Comparison of ENCODE assay signal across 16 mouse cellular contexts in the genomic region with DNA sequence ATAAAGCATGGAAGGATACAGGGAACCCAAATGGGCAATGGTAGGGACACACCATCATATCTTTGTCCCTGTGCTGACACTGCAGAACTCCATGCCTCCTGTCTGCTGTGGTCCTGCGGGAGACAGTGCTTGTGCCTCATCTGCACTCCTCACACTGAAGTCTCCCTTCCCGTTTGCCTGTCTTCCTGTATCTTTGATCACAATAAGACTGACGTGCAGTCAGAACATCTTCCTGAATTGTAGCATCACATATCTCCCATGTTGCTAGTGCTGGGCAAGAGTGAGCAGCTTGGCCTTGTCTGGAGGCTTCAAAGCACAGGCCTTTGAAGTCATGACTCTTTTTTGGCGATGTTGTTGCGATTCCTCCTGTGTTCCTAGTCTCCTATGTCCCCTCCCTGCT.
DNase-seq lines count a peak whose midpoint lies in the region; ATAC-seq and TF ChIP-seq lines count a peak whose summit lies in the region.
"Had no signal": no experiment of that assay in that cellular context is flagged by ENCODE, and none has a peak within 500 bp of the region (broad histone marks: within the 10 kb centered on the region; RNA-seq: fewer than 3 reads in every experiment).

No protein-coding gene starts in this region.

- H3K27ac ChIP-seq in left cerebral cortex, adult 2 months, result peak overlapping the region; percentile 77
- peak overlapping the region; percentile 81 for H3K27ac ChIP-seq in forebrain, embryonic 15.5 days (replicated peaks)
- H3K27ac ChIP-seq in hindbrain, embryonic 16.5 days (ENCODE audit: low read depth, low read length), result peak overlapping the region; percentile 52; the same call in 1 of the 2 replicates
- peak overlapping the region; percentile 70 for H3K27ac ChIP-seq in neural tube, embryonic 15.5 days (replicated peaks)
- no peak overlapping the region for H3K27ac ChIP-seq in liver, embryonic 12.5 days
- H3K27ac ChIP-seq: embryonic facial prominence, embryonic 15.5 days; stomach, postnatal 0 days had no signal

- H3K4me2 ChIP-seq in forebrain, embryonic 15.5 days (replicated peaks), result no peak overlapping the region
- H3K4me2 ChIP-seq in hindbrain, embryonic 16.5 days (ENCODE audit: low read length), result no peak overlapping the region
- H3K4me2 ChIP-seq in neural tube, embryonic 15.5 days, result no peak overlapping the region
- no peak overlapping the region for H3K4me2 ChIP-seq in liver, embryonic 12.5 days
- H3K4me2 ChIP-seq: heart, embryonic 11.5 days; liver, embryonic 11.5 days had no signal

- intact Hi-C loops in left cerebral cortex, adult 2 months (cut with DNase I), result no loop called here

- no peak overlapping the region for H3K9ac ChIP-seq in forebrain, embryonic 15.5 days (replicated peaks)
- H3K9ac ChIP-seq in hindbrain, embryonic 16.5 days (ENCODE audit: low read depth, low read length), result no peak overlapping the region
- no peak overlapping the region for H3K9ac ChIP-seq in neural tube, embryonic 15.5 days (replicated peaks)
- H3K9ac ChIP-seq in liver, embryonic 12.5 days, result no peak overlapping the region
- H3K9ac ChIP-seq: embryonic facial prominence, embryonic 15.5 days had no signal

- no peak for TF ChIP-seq CTCF in left cerebral cortex, adult 2 months (IDR thresholded peaks at IDR 0.05)

- no peak overlapping the region for H3K4me3 ChIP-seq in left cerebral cortex, adult 2 months
- H3K4me3 ChIP-seq in forebrain, embryonic 15.5 days, result no peak overlapping the region
- H3K4me3 ChIP-seq in hindbrain, embryonic 16.5 days (ENCODE audit: low read length), result no peak overlapping the region
- H3K4me3 ChIP-seq in neural tube, embryonic 15.5 days (replicated peaks), result no peak overlapping the region
- no peak overlapping the region for H3K4me3 ChIP-seq in liver, embryonic 12.5 days
- H3K4me3 ChIP-seq: embryonic facial prominence, embryonic 15.5 days had no signal

- H3K36me3 ChIP-seq in forebrain, embryonic 15.5 days, result no peaks in the 10 kb centered on the region
- H3K36me3 ChIP-seq in hindbrain, embryonic 16.5 days (ENCODE audit: control insufficient read depth, insufficient read depth, low read length), result no peaks in the 10 kb centered on the region
- H3K36me3 ChIP-seq in neural tube, embryonic 15.5 days, result no peaks in the 10 kb centered on the region
- H3K36me3 ChIP-seq in liver, embryonic 12.5 days, result no peaks in the 10 kb centered on the region
- H3K36me3 ChIP-seq: embryonic facial prominence, embryonic 15.5 days; G1E had no signal

- peaks cover 40% of the 10 kb centered on the region for H3K4me1 ChIP-seq in forebrain, embryonic 15.5 days
- H3K4me1 ChIP-seq in hindbrain, embryonic 16.5 days (ENCODE audit: control insufficient read depth, insufficient read depth, low read depth, low read length), result peaks cover 26% of the 10 kb centered on the region
- peaks cover 72% of the 10 kb centered on the region for H3K4me1 ChIP-seq in neural tube, embryonic 15.5 days
- H3K4me1 ChIP-seq in liver, embryonic 12.5 days, result no peaks in the 10 kb centered on the region

- no peak for DNase-seq in left cerebral cortex, adult 2 months (ENCODE audit: extremely low spot score in 1 of 2, low spot score in 2 of 2)
- DNase-seq in left cerebral cortex, adult 8-10 months (ENCODE audit: low spot score in 2 of 2), result no peak
- no peak for DNase-seq in right cerebral cortex, postnatal 10 days (ENCODE audit: low spot score in 2 of 2)
- DNase-seq: gastrocnemius, postnatal 36 days; heart, postnatal 36 days; kidney, postnatal 10 days had no signal

- WGBS in forebrain, embryonic 15.5 days, result 69% methylated on average over 5 of the region's 5 CpGs
- 63% methylated on average over 5 of the region's 5 CpGs for WGBS in hindbrain, embryonic 16.5 days
- 55% methylated on average over 5 of the region's 5 CpGs for WGBS in neural tube, embryonic 15.5 days
- WGBS in liver, embryonic 12.5 days (ENCODE audit: insufficient replicate concordance), result 60% methylated on average over 5 of the region's 5 CpGs

- H3K27me3 ChIP-seq in forebrain, embryonic 15.5 days, result no peaks in the 10 kb centered on the region
- no peaks in the 10 kb centered on the region for H3K27me3 ChIP-seq in hindbrain, embryonic 16.5 days (replicated peaks; ENCODE audit: control insufficient read depth, insufficient read depth, low read length)
- no peaks in the 10 kb centered on the region for H3K27me3 ChIP-seq in neural tube, embryonic 15.5 days (replicated peaks)
- H3K27me3 ChIP-seq in liver, embryonic 12.5 days (replicated peaks), result no peaks in the 10 kb centered on the region
- H3K27me3 ChIP-seq: embryonic facial prominence, embryonic 15.5 days had no signal

- H3K9me3 ChIP-seq in forebrain, embryonic 15.5 days, result no peaks in the 10 kb centered on the region
- no peaks in the 10 kb centered on the region for H3K9me3 ChIP-seq in hindbrain, embryonic 16.5 days (ENCODE audit: control insufficient read depth, low read length)
- H3K9me3 ChIP-seq in neural tube, embryonic 15.5 days (replicated peaks), result no peaks in the 10 kb centered on the region
- H3K9me3 ChIP-seq in liver, embryonic 12.5 days (replicated peaks), result no peaks in the 10 kb centered on the region
- H3K9me3 ChIP-seq: embryonic facial prominence, embryonic 15.5 days had no signal

- 0 out of 2 replicates have a peak, but pooled peaks have one; percentile 10 for ATAC-seq in forebrain, embryonic 15.5 days (replicated peaks)
- ATAC-seq in hindbrain, embryonic 16.5 days, result no peak
- no peak for ATAC-seq in neural tube, embryonic 15.5 days (ENCODE audit: low FRiP score)
- no peak for ATAC-seq in liver, embryonic 12.5 days
- ATAC-seq: intestine, postnatal 0 days had no signal
